Mouse (Mus musculus): ENCODE measurements around the gene Hyal5. TPM values are rescaled to one million over a fixed set of nuclear protein-coding genes. Genes with fewer than 3 reads are reported as not detected.

Gene Hyal5
- total RNA-seq (2023), result not detected

DNA sequence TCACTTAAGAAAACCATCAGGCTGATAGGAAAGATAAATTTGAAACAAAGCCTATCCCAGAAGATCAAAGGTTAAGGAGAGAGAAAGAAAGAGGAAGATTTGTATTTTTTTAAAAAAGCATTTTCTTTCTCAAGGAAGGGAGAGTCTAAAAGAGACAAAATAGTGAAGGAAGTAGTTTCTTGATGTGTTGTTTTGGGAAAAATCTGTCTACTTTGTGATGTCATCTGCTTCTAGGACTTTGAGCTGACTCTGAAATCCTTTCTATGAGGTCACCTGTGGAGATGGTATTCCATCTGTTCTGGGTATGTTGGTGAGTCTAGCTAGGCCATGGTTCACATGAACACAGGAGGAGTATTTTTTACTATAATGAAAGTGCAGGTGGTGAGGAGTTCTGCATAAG lies at the start of gene Hyal5:
Gene Hyal5 (plus strand): TSS at position 301 of the 400 bp plus-strand sequence.

Other genes with a start within 250 kb of the Hyal5 start
- 51.8 TPM for gene Wasl, start 193.0 kb upstream of the Hyal5 start, total RNA-seq (2023)
- gene Hyal6, start 124.8 kb upstream of the Hyal5 start, total RNA-seq (2023), result not detected
- not detected for gene Hyal4, start 109.7 kb upstream of the Hyal5 start, total RNA-seq (2023)
- gene Spam1, start 66.8 kb upstream of the Hyal5 start, total RNA-seq (2023), result not detected
- gene Tmem229a, start 98.3 kb downstream of the Hyal5 start, total RNA-seq (2023), result not detected